Mouse (Mus musculus) lung, adult 2 months (tissue): ENCODE measurements around the gene Paics.

Experiments
- CTCF ChIP-seq: fragments of 200-500 bp; IDR thresholded peaks from 2 replicates; pipeline ENCODE4 v1.5.1; 2011; ENCODE audit warnings: mild to moderate bottlenecking, low read length, control low read depth; ENCODE audit not compliant: insufficient read depth
- POLR2A ChIP-seq: fragments of 200-500 bp; IDR thresholded peaks from 2 replicates; pipeline ENCODE4 v1.6.1; 2011; ENCODE audit warnings: low read depth, mild to moderate bottlenecking, control low read depth, low read length, borderline replicate concordance; ENCODE audit errors: extremely low read depth

DNA sequence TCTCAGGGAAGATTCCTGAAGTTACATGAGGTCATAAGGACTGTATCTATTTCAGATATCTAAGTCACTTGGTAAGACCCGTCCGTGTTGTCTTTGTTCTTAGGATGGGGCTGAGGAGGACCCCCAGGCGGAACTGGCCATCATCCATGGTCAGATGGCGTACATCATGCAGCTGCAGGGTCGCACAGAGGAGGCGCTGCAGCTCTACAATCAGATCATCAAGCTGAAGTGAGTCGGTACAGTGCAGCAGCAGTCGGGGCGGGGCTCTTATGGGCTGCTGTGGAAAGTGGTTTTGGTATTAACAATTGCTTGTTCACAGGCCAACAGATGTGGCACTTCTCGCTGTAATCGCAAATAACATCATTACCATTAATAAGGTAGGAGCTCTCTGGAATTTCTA lies 32.9 kb downstream of the Paics start:
- TF ChIP-seq CTCF (no peak), POLR2A (no peak)
